Mouse (Mus musculus): ENCODE measurements around the gene Nxt1. TPM values are rescaled to one million over a fixed set of nuclear protein-coding genes. Genes with fewer than 3 reads are reported as not detected.

Gene Nxt1
- polyA plus RNA-seq, 1 experiment from 2014 or later, result 53.5 TPM

DNA sequence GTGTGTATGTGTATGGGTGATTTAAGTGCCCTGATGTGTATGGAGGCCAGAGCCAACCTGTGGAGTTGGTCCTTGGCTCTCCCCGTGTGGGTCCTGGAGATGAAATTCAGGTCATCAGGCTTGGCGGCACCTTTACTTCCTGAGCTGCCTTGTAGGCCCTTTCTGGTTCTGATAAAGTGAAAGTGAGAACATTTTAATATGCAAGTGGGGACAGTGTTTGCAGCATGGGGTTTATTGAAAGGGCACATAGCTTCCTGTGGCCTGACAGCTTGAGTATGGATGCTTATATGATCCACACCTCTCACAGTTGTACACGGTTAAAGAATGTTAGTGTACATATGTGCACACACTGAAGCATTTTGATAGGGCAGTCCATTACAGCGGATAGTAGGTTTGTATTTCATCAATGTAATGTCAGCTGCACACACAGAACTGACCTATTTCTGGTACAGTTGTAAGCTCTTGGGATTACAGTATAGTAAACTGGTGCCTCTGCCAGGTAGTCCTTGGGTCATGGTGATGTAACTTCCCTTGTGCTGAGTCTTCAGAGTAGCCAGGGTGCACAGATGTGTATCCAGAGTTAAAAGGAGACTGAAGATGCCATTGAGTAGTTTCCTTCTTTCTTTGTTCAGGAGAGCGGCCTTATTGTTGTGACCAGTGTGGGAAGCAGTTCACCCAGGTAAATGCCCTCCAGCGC, 17.2 kb downstream of the Nxt1 start:
- H3K4me3 ChIP-seq, result no peak overlapping the region
- no peak for ATAC-seq (ENCODE audit: insufficient number of reproducible peaks, low FRiP score)
- peaks cover 81% of the 10 kb centered on the region for H3K36me3 ChIP-seq
- H3K4me1 ChIP-seq (replicated peaks), result peaks cover 6% of the 10 kb centered on the region; the same call in 1 of the 2 replicates
- WGBS, result 90% methylated on average over 6 of the region's 6 CpGs
- H3K27ac ChIP-seq (ENCODE audit: poor library complexity, severe bottlenecking), result no peak overlapping the region
- no peaks in the 10 kb centered on the region for H3K27me3 ChIP-seq (replicated peaks)
- no peaks in the 10 kb centered on the region for H3K9me3 ChIP-seq (replicated peaks)
- no peak overlapping the region for H3K4me2 ChIP-seq
- H3K9ac ChIP-seq, result no peak overlapping the region

DNA sequence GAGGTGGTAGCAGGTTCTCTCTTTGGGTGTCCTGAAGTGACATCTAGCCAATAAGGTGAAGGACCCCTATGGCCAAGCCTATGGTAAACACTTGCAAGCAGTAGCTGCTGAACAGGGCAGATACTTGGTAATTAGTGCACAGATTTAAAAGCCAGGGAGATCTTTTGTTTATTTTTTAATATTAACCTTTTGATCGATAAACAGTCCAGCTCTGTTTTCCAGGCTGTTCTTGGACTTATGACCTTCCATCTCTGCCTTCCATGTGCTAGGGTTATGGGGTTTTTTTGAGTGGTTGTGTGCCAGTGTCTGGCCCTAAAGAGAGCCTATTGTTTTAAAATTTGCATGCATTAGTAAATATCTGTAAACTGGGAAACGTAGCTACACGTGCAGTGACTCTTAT, 17.9 kb downstream of the Nxt1 start:
- peaks cover 81% of the 10 kb centered on the region for H3K36me3 ChIP-seq
- H3K27me3 ChIP-seq (replicated peaks), result no peaks in the 10 kb centered on the region
- no peak overlapping the region for H3K27ac ChIP-seq (ENCODE audit: poor library complexity, severe bottlenecking)
- no peak overlapping the region for H3K4me3 ChIP-seq
- no peak overlapping the region for H3K9ac ChIP-seq
- no peak overlapping the region for H3K4me2 ChIP-seq
- H3K4me1 ChIP-seq (replicated peaks), result peaks cover 6% of the 10 kb centered on the region; the same call in 1 of the 2 replicates
- no peaks in the 10 kb centered on the region for H3K9me3 ChIP-seq (replicated peaks)
- 84% methylated on average over 3 of the region's 3 CpGs for WGBS
- ATAC-seq (ENCODE audit: insufficient number of reproducible peaks, low FRiP score), result no peak

DNA sequence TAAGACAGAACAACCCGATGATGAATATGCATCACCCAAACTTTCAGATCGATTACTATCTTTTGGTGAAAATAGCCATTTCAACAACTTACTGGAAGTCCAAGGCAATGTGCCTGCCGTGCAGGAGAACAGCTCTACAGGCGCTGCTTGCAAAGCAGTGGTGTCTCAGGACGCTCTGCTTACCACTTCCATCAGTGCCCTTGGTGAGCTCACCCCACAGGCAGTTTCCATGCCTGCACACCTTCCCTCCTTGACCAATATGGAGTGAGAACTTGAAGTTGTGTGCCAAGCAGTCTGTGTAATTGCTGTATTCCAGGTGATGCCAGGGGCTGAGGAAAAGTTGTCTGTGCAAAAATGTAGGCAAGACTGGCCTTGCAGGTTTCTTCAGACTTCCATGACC, 18.4 kb downstream of the Nxt1 start:
- no peak for ATAC-seq (ENCODE audit: insufficient number of reproducible peaks, low FRiP score)
- Histone ChIP-seq H3K36me3 (peaks cover 81% of the 10 kb centered on the region), H3K27me3 (replicated peaks) (no peaks in the 10 kb centered on the region), H3K9ac (no peak overlapping the region), H3K4me1 (replicated peaks) (peaks cover 6% of the 10 kb centered on the region; the same call in 1 of the 2 replicates), H3K4me3 (no peak overlapping the region), H3K9me3 (replicated peaks) (no peaks in the 10 kb centered on the region), H3K27ac (ENCODE audit: poor library complexity, severe bottlenecking) (no peak overlapping the region), H3K4me2 (no peak overlapping the region)
- WGBS, result 88% methylated on average over 5 of the region's 5 CpGs

DNA sequence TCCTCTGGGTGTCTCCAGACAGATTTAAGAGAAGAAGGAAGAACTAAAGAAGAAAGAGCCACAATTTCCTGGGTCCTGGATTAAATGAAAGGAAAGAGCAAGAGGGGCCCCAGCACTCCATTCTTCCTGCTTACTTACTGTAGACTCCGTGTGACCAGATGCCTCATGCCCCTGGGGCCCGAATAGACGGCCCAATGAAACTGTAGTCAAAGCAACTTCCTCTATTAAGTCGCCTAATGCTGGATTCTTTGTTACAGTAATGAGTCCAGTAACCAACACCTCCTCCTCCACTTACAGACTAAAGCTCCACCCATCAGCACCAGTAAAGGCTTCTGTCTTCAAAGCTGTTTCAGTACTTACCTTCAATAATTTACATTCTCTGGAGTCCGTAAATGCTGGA, 26.2 kb downstream of the Nxt1 start:
- Histone ChIP-seq H3K9me3 (replicated peaks) (no peaks in the 10 kb centered on the region), H3K9ac (no peak overlapping the region), H3K27me3 (replicated peaks) (no peaks in the 10 kb centered on the region), H3K4me1 (replicated peaks) (no peaks in the 10 kb centered on the region), H3K4me3 (no peak overlapping the region), H3K36me3 (peaks cover 58% of the 10 kb centered on the region), H3K27ac (ENCODE audit: poor library complexity, severe bottlenecking) (no peak overlapping the region), H3K4me2 (no peak overlapping the region)
- no peak for ATAC-seq (ENCODE audit: insufficient number of reproducible peaks, low FRiP score)
- WGBS, result 83% methylated on average over 5 of the region's 5 CpGs

DNA sequence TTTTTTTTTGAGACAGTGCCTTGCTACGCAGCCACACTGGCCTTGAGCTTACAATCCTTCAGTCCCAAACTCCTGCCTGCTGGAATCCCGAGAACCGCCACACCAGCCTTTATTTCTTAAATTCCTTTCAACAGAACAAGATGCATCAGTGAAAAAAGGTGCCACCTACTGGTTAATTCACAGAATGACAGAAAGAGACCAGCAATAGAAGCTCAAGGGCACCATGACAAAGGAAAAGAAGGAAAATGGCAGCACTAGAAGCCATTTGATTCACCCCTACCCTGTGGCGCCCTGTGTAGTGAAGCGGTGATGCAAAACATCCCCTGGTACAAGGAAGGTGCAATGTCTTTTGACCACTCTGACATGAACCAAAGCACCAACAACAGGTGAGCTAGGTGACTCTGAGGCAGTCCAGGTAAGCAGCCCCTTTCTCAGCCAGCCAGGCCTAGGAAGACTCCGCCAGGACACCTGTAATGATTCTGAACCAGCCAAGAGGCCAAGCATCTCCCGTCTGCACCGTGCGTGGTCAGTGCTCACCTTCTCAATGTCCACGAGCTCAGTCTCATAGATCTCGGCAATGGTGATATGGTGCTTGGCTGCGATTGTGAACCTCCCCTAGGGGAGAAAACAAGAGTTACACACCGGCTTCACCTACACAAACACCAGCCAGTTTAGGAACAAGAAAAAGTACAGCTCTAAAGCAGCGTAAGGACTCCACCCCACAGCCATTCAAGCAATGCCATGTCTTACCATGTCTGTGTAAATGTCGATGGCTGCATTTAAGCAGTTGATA, 34.2 kb downstream of the Nxt1 start:
- Histone ChIP-seq H3K9ac (no peak overlapping the region), H3K4me1 (replicated peaks) (no peaks in the 10 kb centered on the region), H3K9me3 (replicated peaks) (no peaks in the 10 kb centered on the region), H3K36me3 (peaks cover 21% of the 10 kb centered on the region), H3K4me3 (no peak overlapping the region), H3K27ac (ENCODE audit: poor library complexity, severe bottlenecking) (no peak overlapping the region), H3K4me2 (no peak overlapping the region), H3K27me3 (replicated peaks) (no peaks in the 10 kb centered on the region)
- no peak for ATAC-seq (ENCODE audit: insufficient number of reproducible peaks, low FRiP score)
- WGBS, result 76% methylated on average over 15 of the region's 15 CpGs

DNA sequence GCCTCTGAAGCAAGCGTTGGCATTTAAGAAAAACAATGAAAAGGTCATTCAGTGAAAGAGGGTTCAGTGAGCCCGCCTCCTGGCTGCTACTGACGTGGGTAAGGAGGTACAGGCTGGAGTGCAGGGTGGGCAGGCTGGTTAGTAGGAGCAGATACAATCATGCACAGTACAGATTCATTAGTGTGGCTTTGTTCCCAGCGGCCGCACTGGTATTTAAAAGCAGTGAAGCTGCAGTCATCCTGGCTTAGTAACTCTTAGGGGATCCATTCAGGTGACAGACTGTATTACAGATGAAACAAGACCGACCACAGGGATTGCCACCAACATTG, 34.8 kb downstream of the Nxt1 start:
- H3K9me3 ChIP-seq (replicated peaks), result no peaks in the 10 kb centered on the region
- peaks cover 22% of the 10 kb centered on the region for H3K36me3 ChIP-seq
- H3K9ac ChIP-seq, result no peak overlapping the region
- no peak overlapping the region for H3K4me3 ChIP-seq
- no peaks in the 10 kb centered on the region for H3K27me3 ChIP-seq (replicated peaks)
- no peak for ATAC-seq (ENCODE audit: insufficient number of reproducible peaks, low FRiP score)
- no peak overlapping the region for H3K27ac ChIP-seq (ENCODE audit: poor library complexity, severe bottlenecking)
- 78% methylated on average over 6 of the region's 6 CpGs for WGBS
- no peaks in the 10 kb centered on the region for H3K4me1 ChIP-seq (replicated peaks)
- no peak overlapping the region for H3K4me2 ChIP-seq

DNA sequence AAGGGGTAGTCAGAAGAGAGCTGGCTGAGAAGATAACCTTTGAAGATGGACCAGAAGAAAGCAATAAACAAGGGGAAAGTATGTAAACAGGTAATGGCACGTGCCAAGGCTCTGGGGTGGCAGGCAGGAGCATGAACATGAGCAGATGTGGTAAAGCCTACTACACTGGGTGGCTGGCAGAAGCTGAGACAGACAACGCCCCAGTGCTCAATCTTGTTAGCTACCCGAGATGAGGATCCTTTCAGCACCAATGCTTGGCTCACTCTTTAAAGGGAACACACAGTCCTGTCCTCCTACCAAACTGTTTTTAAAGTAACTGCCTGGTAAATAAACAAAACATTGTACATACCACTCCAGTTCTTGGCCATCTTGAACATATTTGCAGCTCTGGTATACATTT, 39.9 kb downstream of the Nxt1 start:
- no peak overlapping the region for H3K9ac ChIP-seq
- 68% methylated on average over 3 of the region's 3 CpGs for WGBS
- no peak for ATAC-seq (ENCODE audit: insufficient number of reproducible peaks, low FRiP score)
- peaks cover 13% of the 10 kb centered on the region for H3K36me3 ChIP-seq
- H3K4me3 ChIP-seq, result no peak overlapping the region
- no peak overlapping the region for H3K27ac ChIP-seq (ENCODE audit: poor library complexity, severe bottlenecking)
- no peaks in the 10 kb centered on the region for H3K9me3 ChIP-seq (replicated peaks)
- H3K27me3 ChIP-seq (replicated peaks), result no peaks in the 10 kb centered on the region
- H3K4me1 ChIP-seq (replicated peaks), result peaks cover 5% of the 10 kb centered on the region; the same call in 1 of the 2 replicates
- H3K4me2 ChIP-seq, result no peak overlapping the region

DNA sequence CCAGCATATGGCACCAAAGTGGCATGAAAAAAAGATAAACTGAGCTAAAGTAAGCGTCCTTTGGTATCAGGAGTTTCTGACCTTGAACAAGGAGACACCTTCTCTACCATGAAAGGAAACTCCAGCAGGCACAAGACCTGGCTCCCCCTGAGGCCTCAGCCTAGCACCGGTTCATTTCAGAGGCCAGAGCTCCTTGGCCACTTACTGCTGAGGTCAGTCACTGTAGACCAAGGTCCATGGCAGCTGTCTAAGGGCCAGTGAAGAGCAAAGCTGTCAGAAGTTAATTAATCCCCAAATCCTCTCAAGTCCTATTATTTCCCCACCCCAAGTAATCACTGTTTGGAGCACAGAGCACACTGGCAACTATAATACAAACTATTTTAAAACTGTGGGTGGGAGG, 44.7 kb downstream of the Nxt1 start:
- no peak for ATAC-seq (ENCODE audit: insufficient number of reproducible peaks, low FRiP score)
- Histone ChIP-seq H3K27ac (ENCODE audit: poor library complexity, severe bottlenecking) (peak overlapping the region; percentile 62; the same call in 1 of the 2 replicates), H3K4me2 (no peak overlapping the region), H3K4me3 (no peak overlapping the region), H3K9ac (no peak overlapping the region), H3K9me3 (replicated peaks) (no peaks in the 10 kb centered on the region), H3K27me3 (replicated peaks) (no peaks in the 10 kb centered on the region), H3K36me3 (no peaks in the 10 kb centered on the region), H3K4me1 (replicated peaks) (peaks cover 18% of the 10 kb centered on the region)
- WGBS, result 52% methylated on average over 2 of the region's 2 CpGs

DNA sequence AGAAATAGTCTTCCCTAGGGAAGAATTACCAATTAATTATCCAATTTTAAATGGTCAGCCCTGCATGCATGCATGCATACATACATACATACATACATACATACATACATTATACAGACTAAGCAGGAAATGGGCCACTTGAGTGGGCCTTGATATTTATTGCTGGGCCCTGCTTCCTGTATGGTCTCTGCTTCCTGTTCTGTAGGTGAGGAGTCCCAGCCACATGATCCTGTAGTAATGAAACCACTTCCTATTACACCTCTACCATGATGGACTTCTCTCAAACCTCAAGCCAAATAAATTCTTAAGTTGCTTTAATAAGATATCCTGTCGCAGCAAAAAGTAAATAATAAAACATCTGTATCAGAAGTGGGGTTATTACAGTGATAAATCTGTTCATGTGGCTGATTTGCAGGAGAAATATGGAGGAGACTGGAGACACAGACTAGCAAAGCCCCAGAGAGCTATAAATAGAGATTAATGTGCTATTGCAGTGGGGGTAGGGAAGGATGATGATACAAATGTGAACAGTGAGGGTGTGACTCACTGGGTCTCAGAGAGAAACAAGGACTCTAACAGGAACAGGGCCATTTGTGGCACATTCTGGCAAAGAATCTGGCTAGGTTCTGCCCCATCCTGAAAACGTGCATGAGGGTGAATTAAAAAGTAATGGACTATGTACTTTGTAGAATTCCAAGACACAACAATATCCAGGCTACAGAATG, 47.0 kb downstream of the Nxt1 start:
- Histone ChIP-seq H3K27me3 (replicated peaks) (no peaks in the 10 kb centered on the region), H3K9ac (no peak overlapping the region), H3K4me3 (no peak overlapping the region), H3K36me3 (no peaks in the 10 kb centered on the region), H3K4me2 (no peak overlapping the region), H3K9me3 (replicated peaks) (no peaks in the 10 kb centered on the region), H3K27ac (ENCODE audit: poor library complexity, severe bottlenecking) (no peak overlapping the region), H3K4me1 (replicated peaks) (peaks cover 18% of the 10 kb centered on the region)
- 62% methylated on average over 2 of the region's 2 CpGs for WGBS
- ATAC-seq (ENCODE audit: insufficient number of reproducible peaks, low FRiP score), result no peak
